Mouse (Mus musculus): ENCODE measurements around the gene Ssbp2.

GRCm38 (mm10) chr13:91695406-91695805, 235.3 kb downstream of the Ssbp2 start:
- TF ChIP-seq CTCF (IDR thresholded peaks at IDR 0.05; ENCODE audit: extremely low read depth, insufficient read depth, low read length) = no peak
- no peak for TF ChIP-seq POLR2A (IDR thresholded peaks at IDR 0.05; ENCODE audit: extremely low read depth, insufficient read depth, low read length)

All from cortical plate, adult 2 months (tissue).